ENCODE assay signal across 10 mouse cellular contexts in the genomic region with DNA sequence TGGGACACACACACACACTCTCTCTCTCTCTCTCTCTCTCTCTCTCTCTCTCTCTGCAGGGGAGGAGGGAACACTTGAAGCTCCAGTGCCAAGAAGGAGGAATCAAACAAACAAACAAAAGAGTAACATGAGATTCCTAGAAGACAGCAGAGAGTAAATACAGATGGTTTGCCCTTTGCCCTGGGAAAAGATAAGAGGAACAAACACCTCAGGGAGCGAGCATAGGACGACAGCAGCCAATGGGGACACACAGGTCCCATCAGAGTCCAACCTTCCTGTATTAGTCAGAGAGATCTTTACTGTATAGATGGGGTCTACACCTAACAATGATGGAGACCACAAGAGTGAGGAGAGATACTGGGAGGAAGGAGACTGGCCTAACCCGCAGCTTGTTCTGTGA. TPM values are rescaled to one million over a fixed set of nuclear protein-coding genes. Genes with fewer than 3 reads are reported as not detected.
DNase-seq lines count a peak whose midpoint lies in the region; ATAC-seq lines count a peak whose summit lies in the region.
"Had no signal": no experiment of that assay in that cellular context is flagged by ENCODE, and none has a peak within 500 bp of the region (broad histone marks: within the 10 kb centered on the region; RNA-seq: fewer than 3 reads in every experiment).

No protein-coding gene starts in this region.

- H3K4me3 ChIP-seq in hindbrain, embryonic 13.5 days = no peak overlapping the region
- no peak overlapping the region for H3K4me3 ChIP-seq in hindbrain, embryonic 10.5 days
- no peak overlapping the region for H3K4me3 ChIP-seq in neural tube, embryonic 13.5 days
- H3K4me3 ChIP-seq in liver, embryonic 15.5 days (replicated peaks) = no peak overlapping the region
- H3K4me3 ChIP-seq: kidney, embryonic 15.5 days had no signal

- peaks cover 94% of the 10 kb centered on the region for H3K36me3 ChIP-seq in hindbrain, embryonic 13.5 days
- H3K36me3 ChIP-seq in hindbrain, embryonic 10.5 days = peaks cover 98% of the 10 kb centered on the region
- H3K36me3 ChIP-seq in neural tube, embryonic 13.5 days = peaks cover 96% of the 10 kb centered on the region
- H3K36me3 ChIP-seq in liver, embryonic 15.5 days (replicated peaks) = peaks cover 95% of the 10 kb centered on the region

- ATAC-seq in hindbrain, embryonic 13.5 days (ENCODE audit: low FRiP score) = no peak
- no peak for ATAC-seq in neural tube, embryonic 13.5 days (ENCODE audit: low read depth)
- ATAC-seq in liver, embryonic 15.5 days (ENCODE audit: insufficient read depth) = no peak

- 93% methylated on average over 3 of the region's 3 CpGs for WGBS in hindbrain, embryonic 13.5 days
- 86% methylated on average over 3 of the region's 3 CpGs for whole genome bisulfite sequencing in hindbrain, embryonic 10.5 days
- 90% methylated on average over 3 of the region's 3 CpGs for whole genome bisulfite sequencing in neural tube, embryonic 13.5 days
- 83% methylated on average over 3 of the region's 3 CpGs for WGBS in liver, embryonic 15.5 days (ENCODE audit: insufficient replicate concordance)

- no peak overlapping the region for H3K4me2 ChIP-seq in hindbrain, embryonic 13.5 days
- no peak overlapping the region for H3K4me2 ChIP-seq in neural tube, embryonic 13.5 days
- no peak overlapping the region for H3K4me2 ChIP-seq in liver, embryonic 15.5 days
- H3K4me2 ChIP-seq: kidney, embryonic 15.5 days had no signal

- H3K9ac ChIP-seq in hindbrain, embryonic 13.5 days = no peak overlapping the region
- H3K9ac ChIP-seq in neural tube, embryonic 13.5 days = no peak overlapping the region
- H3K9ac ChIP-seq in liver, embryonic 15.5 days = no peak overlapping the region
- H3K9ac ChIP-seq: kidney, embryonic 15.5 days; liver, embryonic 14.5 days had no signal

- peaks cover 26% of the 10 kb centered on the region for H3K4me1 ChIP-seq in hindbrain, embryonic 13.5 days (replicated peaks)
- no peaks in the 10 kb centered on the region for H3K4me1 ChIP-seq in hindbrain, embryonic 10.5 days (replicated peaks)
- peaks cover 30% of the 10 kb centered on the region for H3K4me1 ChIP-seq in neural tube, embryonic 13.5 days (replicated peaks)
- peaks cover 42% of the 10 kb centered on the region for H3K4me1 ChIP-seq in liver, embryonic 15.5 days (replicated peaks)
- H3K4me1 ChIP-seq: kidney, embryonic 15.5 days had no signal

- H3K9me3 ChIP-seq in hindbrain, embryonic 13.5 days = no peaks in the 10 kb centered on the region
- no peaks in the 10 kb centered on the region for H3K9me3 ChIP-seq in hindbrain, embryonic 10.5 days
- H3K9me3 ChIP-seq in neural tube, embryonic 13.5 days = no peaks in the 10 kb centered on the region
- H3K9me3 ChIP-seq in liver, embryonic 15.5 days (replicated peaks) = no peaks in the 10 kb centered on the region
- H3K9me3 ChIP-seq: kidney, embryonic 15.5 days had no signal

- no peak for DNase-seq in hindbrain, embryonic 10.5 days (ENCODE audit: low spot score)
- DNase-seq in neural tube, embryonic 10.5 days (ENCODE audit: extremely low spot score, low spot score) = no peak
- no peak for DNase-seq in gastrocnemius, postnatal 10 days
- DNase-seq in thymus, postnatal 4 days = no peak
- DNase-seq: spleen, adult 18-20 months had no signal

- H3K27me3 ChIP-seq in hindbrain, embryonic 13.5 days = no peaks in the 10 kb centered on the region
- H3K27me3 ChIP-seq in hindbrain, embryonic 10.5 days (ENCODE audit: insufficient read depth, poor library complexity, severe bottlenecking) = no peaks in the 10 kb centered on the region
- H3K27me3 ChIP-seq in neural tube, embryonic 13.5 days = no peaks in the 10 kb centered on the region
- no peaks in the 10 kb centered on the region for H3K27me3 ChIP-seq in liver, embryonic 15.5 days
- H3K27me3 ChIP-seq: kidney, embryonic 15.5 days had no signal

- H3K27ac ChIP-seq in hindbrain, embryonic 13.5 days = peak overlapping the region; percentile 79
- no peak overlapping the region for H3K27ac ChIP-seq in hindbrain, embryonic 10.5 days
- peak overlapping the region; percentile 72 for H3K27ac ChIP-seq in neural tube, embryonic 13.5 days (replicated peaks)
- H3K27ac ChIP-seq in liver, embryonic 15.5 days (replicated peaks) = peak overlapping the region; percentile 71
- H3K27ac ChIP-seq: kidney, embryonic 15.5 days; liver, embryonic 14.5 days had no signal

RNA-seq across cellular contexts. Expression of a gene that starts 18.7 kb away (rescaled TPM):
- polyA plus RNA-seq in hindbrain, embryonic 13.5 days (2015; fragmentation: Nextera tagmentation; extraction: Ambion mirVana) = 59.1 and 60.3 TPM in 2 replicates
- 25.1 and 29.3 TPM in 2 replicates for polyA plus RNA-seq in hindbrain, embryonic 10.5 days (2016; fragmentation: Nextera tagmentation; extraction: Ambion mirVana)
- 55.4 and 57.5 TPM in 2 replicates for polyA plus RNA-seq in neural tube, embryonic 13.5 days (2015; fragmentation: Nextera tagmentation; extraction: Ambion mirVana)
- polyA plus RNA-seq in liver, embryonic 15.5 days (2015; fragmentation: Nextera tagmentation; extraction: Ambion mirVana) = 8.9 and 11.4 TPM in 2 replicates
- total RNA-seq in gastrocnemius, postnatal 10 days (2021) = 10 to 100 TPM in 1 of 2 experiments, 1 to 10 TPM in 1; 9.7 to 15.6 TPM

RNA-seq across cellular contexts. Expression of a gene that starts 23.3 kb away (rescaled TPM):
- 518 and 521 TPM in 2 replicates for polyA plus RNA-seq in hindbrain, embryonic 13.5 days (2015; fragmentation: Nextera tagmentation; extraction: Ambion mirVana)
- polyA plus RNA-seq in hindbrain, embryonic 10.5 days (2016; fragmentation: Nextera tagmentation; extraction: Ambion mirVana) = 491 and 495 TPM in 2 replicates
- polyA plus RNA-seq in neural tube, embryonic 13.5 days (2015; fragmentation: Nextera tagmentation; extraction: Ambion mirVana) = 457 and 480 TPM in 2 replicates
- polyA plus RNA-seq in liver, embryonic 15.5 days (2015; fragmentation: Nextera tagmentation; extraction: Ambion mirVana) = 220 and 221 TPM in 2 replicates
- 100 to 1,000 TPM; 160 to 179 TPM for total RNA-seq in gastrocnemius, postnatal 10 days (2021)

RNA-seq across cellular contexts. Expression of a gene that starts 52.0 kb away (rescaled TPM):
- 48.4 and 50.6 TPM in 2 replicates for polyA plus RNA-seq in hindbrain, embryonic 13.5 days (2015; fragmentation: Nextera tagmentation; extraction: Ambion mirVana)
- polyA plus RNA-seq in hindbrain, embryonic 10.5 days (2016; fragmentation: Nextera tagmentation; extraction: Ambion mirVana) = 47.6 and 48.3 TPM in 2 replicates
- 45.0 and 57.1 TPM in 2 replicates for polyA plus RNA-seq in neural tube, embryonic 13.5 days (2015; fragmentation: Nextera tagmentation; extraction: Ambion mirVana)
- 11.0 and 11.8 TPM in 2 replicates for polyA plus RNA-seq in liver, embryonic 15.5 days (2015; fragmentation: Nextera tagmentation; extraction: Ambion mirVana)
- 10 to 100 TPM; 12.7 to 15.9 TPM for total RNA-seq in gastrocnemius, postnatal 10 days (2021)
